Mouse (Mus musculus): ENCODE measurements at regions not wholly inside any gene's neighbourhood (a gene's known extent, or its start where the extent isn't known, plus 50 kb on each side); places are given as distances from the start of the nearest gene placed in this dataset.

- TF ChIP-seq CTCF (IDR thresholded peaks at IDR 0.05; ENCODE audit: control insufficient read depth, insufficient read depth, insufficient replicate concordance, low read depth, low read length) (no peak), POLR2A (IDR thresholded peaks at IDR 0.05; ENCODE audit: control insufficient read depth, low read depth, low read length) (no peak)
These were observed 284.0 kb downstream of the Adgb start for GRCm38 (mm10) chr10:10188113-10188512.
